Mouse (Mus musculus): ENCODE measurements around the gene Mterf2. TPM values are rescaled to one million over a fixed set of nuclear protein-coding genes. Genes with fewer than 3 reads are reported as not detected.

Gene Mterf2
- total and polyA plus RNA-seq, 2 experiments from 2014 or later: 11.1 to 15.1 TPM

DNA sequence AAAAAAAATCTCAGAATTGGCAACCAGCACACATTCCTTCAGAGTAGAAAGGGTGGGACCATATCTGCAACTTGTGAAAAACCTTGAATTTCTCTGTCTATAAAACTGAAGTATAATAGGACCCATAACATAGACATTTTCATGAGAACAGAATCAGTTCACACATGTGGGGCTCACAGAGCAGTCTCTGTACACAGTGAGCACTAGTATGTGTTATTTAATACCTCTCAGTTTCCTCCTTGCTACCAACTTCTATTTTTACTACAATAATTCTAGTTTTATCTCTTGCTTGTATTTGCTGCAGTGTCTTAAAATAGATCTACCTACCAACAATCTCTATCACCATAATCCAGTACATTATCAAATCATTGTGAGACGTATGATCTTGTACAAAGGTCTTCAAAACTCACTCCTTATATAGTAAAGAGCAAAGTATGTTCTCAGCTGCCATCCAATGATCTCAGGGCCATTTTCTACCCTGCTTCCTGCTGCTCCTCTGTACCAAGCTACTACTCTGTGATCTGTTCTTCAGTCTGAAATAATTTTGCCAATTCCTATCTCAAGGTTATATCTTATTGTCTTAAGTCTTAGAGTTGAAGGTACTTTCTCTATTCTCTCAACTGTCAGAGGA lies 32.3 kb upstream of the Mterf2 start:
- Histone ChIP-seq H3K4me3 (ENCODE audit: low read depth, low read length) (no peak overlapping the region), H3K9me3 (replicated peaks; ENCODE audit: control insufficient read depth, low read length) (no peaks in the 10 kb centered on the region), H3K36me3 (replicated peaks; ENCODE audit: control insufficient read depth, insufficient read depth, low read length) (no peaks in the 10 kb centered on the region), H3K4me1 (ENCODE audit: control insufficient read depth, insufficient read depth) (peaks cover 8% of the 10 kb centered on the region), H3K4me2 (ENCODE audit: low read depth, low read length) (no peak overlapping the region), H3K27me3 (ENCODE audit: control insufficient read depth, insufficient read depth, low read length) (no peaks in the 10 kb centered on the region), H3K27ac (ENCODE audit: low read depth) (peak overlapping the region; percentile 53; the same call in 1 of the 2 replicates), H3K9ac (replicated peaks; ENCODE audit: low read depth, low read length) (no peak overlapping the region)
- ATAC-seq (ENCODE audit: insufficient read depth, low read depth): no peak; the same call in 1 of the 2 replicates
- WGBS: 10% methylated on average over 1 of the region's 1 CpGs
- TF ChIP-seq EP300 (IDR thresholded peaks at IDR 0.05; ENCODE audit: low read depth) (no peak), CTCF (IDR thresholded peaks at IDR 0.05; ENCODE audit: low read depth) (no peak)
- DNase-seq (ENCODE audit: low spot score): no peak

DNA sequence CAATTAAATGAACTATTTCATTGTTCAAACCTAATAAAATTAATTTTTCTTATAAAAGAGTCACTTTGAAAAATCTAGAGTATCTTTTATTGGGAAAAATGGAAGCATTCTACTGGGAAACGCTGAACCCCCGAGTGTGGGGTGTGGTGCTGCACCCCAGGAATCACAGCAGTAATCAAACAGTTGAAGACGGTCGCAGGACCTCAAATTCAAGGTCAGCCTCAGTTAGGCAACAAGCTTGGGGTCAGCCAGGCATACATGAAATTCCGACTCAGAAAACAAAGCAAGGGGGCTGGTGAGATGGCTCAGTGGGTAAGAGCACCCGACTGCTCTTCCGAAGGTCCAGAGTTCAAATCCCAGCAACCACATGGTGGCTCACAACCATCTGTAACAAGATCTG lies 29.6 kb upstream of the Mterf2 start:
- TF ChIP-seq CTCF (IDR thresholded peaks at IDR 0.05; ENCODE audit: low read depth) (no peak), EP300 (IDR thresholded peaks at IDR 0.05; ENCODE audit: low read depth) (no peak)
- WGBS: 92% methylated on average over 7 of the region's 7 CpGs
- no peak for ATAC-seq (ENCODE audit: insufficient read depth, low read depth)

DNA sequence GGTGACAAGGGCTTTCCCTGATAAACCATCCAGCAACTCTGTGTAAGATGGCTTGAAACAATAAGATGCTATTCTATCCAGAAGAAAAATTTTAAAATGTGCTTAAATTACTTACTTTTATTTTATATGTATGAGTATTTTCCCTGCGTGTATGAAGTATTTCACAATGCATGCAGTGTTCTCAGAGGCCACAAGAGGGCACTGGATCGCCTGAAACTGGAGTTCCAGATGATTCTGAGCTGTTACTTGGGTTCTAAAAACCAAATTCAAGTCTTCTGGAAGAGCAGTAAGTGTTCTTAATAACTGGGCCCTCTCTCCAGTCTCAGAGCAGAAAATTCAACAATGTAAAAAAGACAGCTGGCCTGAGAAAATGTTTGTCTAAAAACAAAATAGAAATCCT lies 26.4 kb upstream of the Mterf2 start:
- H3K27ac ChIP-seq (ENCODE audit: low read depth): no peak overlapping the region
- no peak overlapping the region for H3K4me2 ChIP-seq (ENCODE audit: low read depth, low read length)
- H3K9me3 ChIP-seq (replicated peaks; ENCODE audit: control insufficient read depth, low read length): no peaks in the 10 kb centered on the region
- H3K9ac ChIP-seq (replicated peaks; ENCODE audit: low read depth, low read length): no peak overlapping the region
- TF ChIP-seq EP300 (IDR thresholded peaks at IDR 0.05; ENCODE audit: low read depth): no peak
- TF ChIP-seq CTCF (IDR thresholded peaks at IDR 0.05; ENCODE audit: low read depth): peak; percentile 74
- no peaks in the 10 kb centered on the region for H3K4me1 ChIP-seq (ENCODE audit: control insufficient read depth, insufficient read depth)
- 13% methylated on average over 2 of the region's 2 CpGs for WGBS
- no peaks in the 10 kb centered on the region for H3K27me3 ChIP-seq (ENCODE audit: control insufficient read depth, insufficient read depth, low read length)
- peak; percentile 48 for DNase-seq (ENCODE audit: low spot score)
- H3K4me3 ChIP-seq (ENCODE audit: low read depth, low read length): no peak overlapping the region
- H3K36me3 ChIP-seq (replicated peaks; ENCODE audit: control insufficient read depth, insufficient read depth, low read length): peaks cover 7% of the 10 kb centered on the region; the same call in 1 of the 2 replicates
- no peak for ATAC-seq (ENCODE audit: insufficient read depth, low read depth)

More for the DNA sequence above, 29.6 kb upstream of the Mterf2 start:
- Histone ChIP-seq H3K27ac (ENCODE audit: low read depth) (no peak overlapping the region), H3K9ac (replicated peaks; ENCODE audit: low read depth, low read length) (no peak overlapping the region), H3K9me3 (replicated peaks; ENCODE audit: control insufficient read depth, low read length) (no peaks in the 10 kb centered on the region), H3K4me2 (ENCODE audit: low read depth, low read length) (no peak overlapping the region), H3K4me3 (ENCODE audit: low read depth, low read length) (no peak overlapping the region), H3K36me3 (replicated peaks; ENCODE audit: control insufficient read depth, insufficient read depth, low read length) (no peaks in the 10 kb centered on the region), H3K27me3 (ENCODE audit: control insufficient read depth, insufficient read depth, low read length) (no peaks in the 10 kb centered on the region), H3K4me1 (ENCODE audit: control insufficient read depth, insufficient read depth) (peaks cover 8% of the 10 kb centered on the region)
- no peak for DNase-seq (ENCODE audit: low spot score)

DNA sequence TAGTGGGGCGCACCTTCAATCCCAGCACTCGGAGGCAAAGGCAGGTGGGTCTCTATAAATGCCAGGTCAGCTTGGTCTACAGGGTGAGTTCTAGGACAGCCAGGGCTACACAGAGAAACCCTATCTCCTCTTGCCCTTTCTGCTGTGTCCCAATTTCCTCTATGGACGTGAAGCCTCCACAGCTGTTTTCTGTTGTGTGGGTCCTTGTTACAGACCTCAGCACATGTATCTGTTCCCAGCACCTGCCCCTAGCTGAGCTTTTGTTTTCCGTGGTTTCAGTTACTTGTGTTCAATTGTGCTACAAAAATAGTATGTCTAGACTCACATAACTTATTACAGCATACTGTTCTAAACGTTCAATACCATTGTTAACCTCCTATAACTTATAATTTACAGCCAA lies 21.4 kb upstream of the Mterf2 start:
- Histone ChIP-seq H3K4me2 (ENCODE audit: low read depth, low read length) (no peak overlapping the region), H3K4me1 (ENCODE audit: control insufficient read depth, insufficient read depth) (no peaks in the 10 kb centered on the region), H3K4me3 (ENCODE audit: low read depth, low read length) (no peak overlapping the region), H3K27ac (ENCODE audit: low read depth) (no peak overlapping the region), H3K27me3 (ENCODE audit: control insufficient read depth, insufficient read depth, low read length) (no peaks in the 10 kb centered on the region), H3K9me3 (replicated peaks; ENCODE audit: control insufficient read depth, low read length) (no peaks in the 10 kb centered on the region), H3K36me3 (replicated peaks; ENCODE audit: control insufficient read depth, insufficient read depth, low read length) (peaks cover 36% of the 10 kb centered on the region), H3K9ac (replicated peaks; ENCODE audit: low read depth, low read length) (no peak overlapping the region)
- 78% methylated on average over 5 of the region's 5 CpGs for WGBS
- no peak for ATAC-seq (ENCODE audit: insufficient read depth, low read depth)
- no peak for DNase-seq (ENCODE audit: low spot score)
- TF ChIP-seq CTCF (IDR thresholded peaks at IDR 0.05; ENCODE audit: low read depth): no peak
- no peak for TF ChIP-seq EP300 (IDR thresholded peaks at IDR 0.05; ENCODE audit: low read depth)

DNA sequence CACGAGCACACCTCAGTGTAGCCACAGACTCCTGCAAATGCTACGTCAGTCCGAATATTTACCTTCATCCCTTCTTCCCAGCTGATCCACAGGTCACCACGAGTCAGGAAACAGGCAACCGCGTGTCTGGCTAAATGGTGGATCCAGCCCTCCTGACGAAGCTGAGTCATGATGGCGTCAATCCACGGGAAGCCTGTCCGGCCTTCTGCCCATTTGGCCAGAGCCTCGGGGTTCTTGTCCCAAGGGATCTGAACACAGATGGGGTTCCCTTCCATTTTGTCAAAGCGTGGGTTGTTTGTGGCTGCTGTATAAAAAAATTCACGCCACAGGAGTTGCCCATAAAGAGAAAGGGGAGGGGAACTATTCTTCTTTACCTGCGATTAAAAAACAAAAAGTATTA lies 18.5 kb upstream of the Mterf2 start:
- no peak overlapping the region for H3K9ac ChIP-seq (replicated peaks; ENCODE audit: low read depth, low read length)
- DNase-seq (ENCODE audit: low spot score) (no peak), ATAC-seq (ENCODE audit: insufficient read depth, low read depth) (no peak)
- no peaks in the 10 kb centered on the region for H3K9me3 ChIP-seq (replicated peaks; ENCODE audit: control insufficient read depth, low read length)
- H3K4me3 ChIP-seq (ENCODE audit: low read depth, low read length): no peak overlapping the region
- H3K27me3 ChIP-seq (ENCODE audit: control insufficient read depth, insufficient read depth, low read length): no peaks in the 10 kb centered on the region
- peaks cover 56% of the 10 kb centered on the region for H3K36me3 ChIP-seq (replicated peaks; ENCODE audit: control insufficient read depth, insufficient read depth, low read length)
- no peak overlapping the region for H3K27ac ChIP-seq (ENCODE audit: low read depth)
- H3K4me2 ChIP-seq (ENCODE audit: low read depth, low read length): no peak overlapping the region
- 82% methylated on average over 14 of the region's 14 CpGs for WGBS
- no peaks in the 10 kb centered on the region for H3K4me1 ChIP-seq (ENCODE audit: control insufficient read depth, insufficient read depth)
- TF ChIP-seq EP300 (IDR thresholded peaks at IDR 0.05; ENCODE audit: low read depth): no peak
- TF ChIP-seq CTCF (IDR thresholded peaks at IDR 0.05; ENCODE audit: low read depth): no peak

DNA sequence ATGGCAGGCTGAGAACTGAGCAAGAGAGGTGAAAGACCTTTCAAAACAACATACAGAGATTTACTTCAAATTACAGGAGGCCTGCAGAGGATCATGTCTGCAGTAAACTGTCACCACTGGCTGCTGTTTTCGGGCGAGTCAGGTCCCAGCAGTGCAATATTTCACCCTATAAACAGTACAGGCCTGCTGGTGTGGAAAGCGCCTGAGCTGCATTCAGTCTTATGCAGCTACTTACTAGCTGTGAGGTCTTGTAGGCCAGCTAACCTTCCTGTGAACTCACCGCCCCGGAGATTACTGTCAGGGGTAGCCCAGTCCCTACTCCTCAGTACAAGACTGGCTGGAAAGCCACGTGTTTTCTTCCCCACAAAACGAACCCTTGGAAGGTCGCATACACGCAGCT lies 13.6 kb upstream of the Mterf2 start:
- Histone ChIP-seq H3K9ac (replicated peaks; ENCODE audit: low read depth, low read length) (no peak overlapping the region), H3K9me3 (replicated peaks; ENCODE audit: control insufficient read depth, low read length) (no peaks in the 10 kb centered on the region), H3K36me3 (replicated peaks; ENCODE audit: control insufficient read depth, insufficient read depth, low read length) (peaks cover 37% of the 10 kb centered on the region), H3K4me1 (ENCODE audit: control insufficient read depth, insufficient read depth) (no peaks in the 10 kb centered on the region), H3K27me3 (ENCODE audit: control insufficient read depth, insufficient read depth, low read length) (no peaks in the 10 kb centered on the region), H3K4me2 (ENCODE audit: low read depth, low read length) (no peak overlapping the region), H3K4me3 (ENCODE audit: low read depth, low read length) (no peak overlapping the region), H3K27ac (ENCODE audit: low read depth) (no peak overlapping the region)
- WGBS: 57% methylated on average over 9 of the region's 9 CpGs
- TF ChIP-seq CTCF (IDR thresholded peaks at IDR 0.05; ENCODE audit: low read depth) (no peak), EP300 (IDR thresholded peaks at IDR 0.05; ENCODE audit: low read depth) (no peak)
- ATAC-seq (ENCODE audit: insufficient read depth, low read depth): no peak
- DNase-seq (ENCODE audit: low spot score): no peak

All from heart, postnatal 0 days (tissue).